Mouse (Mus musculus): ENCODE results near the gene Ltbr.
"Not testable (repeated sequence)": the region's sequence is repeated elsewhere in the genome, so short reads cannot be mapped to it uniquely, and the experiment has no call there.

Gene Ltbr

GRCm38 (mm10) chr6:125309406-125309805 lies 4.3 kb downstream of the Ltbr start:
- no peak for DNase-seq

GRCm38 (mm10) chr6:125308921-125309320 lies 4.8 kb downstream of the Ltbr start:
- no peak for DNase-seq

- no peak for DNase-seq
Observed at GRCm38 (mm10) chr6:125307091-125307490, 6.6 kb downstream of the Ltbr start.

- no peak for DNase-seq
Observed at GRCm38 (mm10) chr6:125305465-125305864, 8.2 kb downstream of the Ltbr start.

GRCm38 (mm10) chr6:125304408-125304807 lies 9.3 kb downstream of the Ltbr start:
- not testable (repeated sequence) for DNase-seq

- no peak for DNase-seq
Observed at GRCm38 (mm10) chr6:125303242-125303641, 10.4 kb downstream of the Ltbr start.

- peak; percentile 23 to 46 for DNase-seq
Observed at GRCm38 (mm10) chr6:125302231-125302982, 11.3 kb downstream of the Ltbr start.

GRCm38 (mm10) chr6:125300982-125301381 lies 12.7 kb downstream of the Ltbr start:
- DNase-seq = no peak

GRCm38 (mm10) chr6:125297149-125297820 lies 16.4 kb downstream of the Ltbr start:
- no peak for DNase-seq

GRCm38 (mm10) chr6:125294049-125294448 lies 19.6 kb downstream of the Ltbr start:
- DNase-seq = no peak

- DNase-seq = no peak
Observed at GRCm38 (mm10) chr6:125292256-125292655, 21.4 kb downstream of the Ltbr start.

- DNase-seq = no peak
Observed at GRCm38 (mm10) chr6:125291329-125291728, 22.4 kb downstream of the Ltbr start.

GRCm38 (mm10) chr6:125288730-125289129 lies 25.0 kb downstream of the Ltbr start:
- DNase-seq = no peak

- no peak for DNase-seq
Observed at GRCm38 (mm10) chr6:125286944-125287343, 26.7 kb downstream of the Ltbr start.

- DNase-seq = no peak
Observed at GRCm38 (mm10) chr6:125285890-125286289, 27.8 kb downstream of the Ltbr start, which contains the start of gene Tuba3a. Gene Tuba3a, minus strand, starts transcription at chr6:125286042.

- DNase-seq = no peak
Observed at GRCm38 (mm10) chr6:125284751-125285150, 28.9 kb downstream of the Ltbr start.

GRCm38 (mm10) chr6:125284250-125284649 lies 29.4 kb downstream of the Ltbr start:
- DNase-seq = no peak

- not testable (repeated sequence) for DNase-seq
Observed at GRCm38 (mm10) chr6:125282721-125283120, 31.0 kb downstream of the Ltbr start.

GRCm38 (mm10) chr6:125279729-125280128 lies 34.0 kb downstream of the Ltbr start:
- no peak for DNase-seq

- peak; percentile 33 to 40 for DNase-seq
Observed at GRCm38 (mm10) chr6:125274841-125275563, 38.7 kb downstream of the Ltbr start.

- DNase-seq = no peak
Observed at GRCm38 (mm10) chr6:125272228-125272785, 41.4 kb downstream of the Ltbr start.

GRCm38 (mm10) chr6:125271455-125272227 lies 42.0 kb downstream of the Ltbr start:
- DNase-seq = peak; percentile 80 to 84

Data from thymus, postnatal 36 days (tissue).